ENCODE assay signal across 9 mouse cellular contexts in the genomic region with DNA sequence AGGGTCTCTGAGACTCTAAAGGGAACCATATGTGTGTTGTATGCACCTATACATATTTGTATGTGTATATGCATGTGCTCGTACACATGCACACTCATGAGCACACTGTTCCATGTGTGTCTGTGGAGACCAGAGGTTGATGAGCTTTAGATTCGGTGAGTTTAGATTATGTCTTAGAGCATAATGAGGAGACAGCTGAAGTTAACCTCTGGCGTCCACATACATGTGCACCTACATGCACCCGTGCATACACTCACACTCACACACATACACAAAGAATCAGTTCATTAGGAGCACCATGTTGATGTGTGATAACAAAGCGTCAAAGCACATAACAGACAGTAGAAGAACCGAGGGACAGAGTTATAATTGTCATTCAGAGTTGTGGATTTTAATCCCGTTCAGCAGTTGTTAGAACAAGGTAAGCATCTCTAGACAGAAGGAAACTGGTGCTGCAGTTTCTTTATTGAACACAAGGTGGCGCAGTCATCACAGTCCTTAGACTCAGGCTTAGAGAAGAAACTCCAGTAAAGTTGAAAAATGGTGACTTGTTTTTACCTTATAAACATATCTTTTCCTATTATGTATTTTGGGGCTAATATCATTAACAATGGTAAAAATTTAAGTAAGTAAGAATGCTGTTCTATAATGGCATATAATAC. TPM values are rescaled to one million over a fixed set of nuclear protein-coding genes. Genes with fewer than 3 reads are reported as not detected.
A peak's percentile ranks its signal among the peaks of the same experiment; 100 is the strongest.
DNase-seq lines count a peak whose midpoint lies in the region; ATAC-seq and TF ChIP-seq lines count a peak whose summit lies in the region.
"Had no signal": no experiment of that assay in that cellular context is flagged by ENCODE, and none has a peak within 500 bp of the region (broad histone marks: within the 10 kb centered on the region; RNA-seq: fewer than 3 reads in every experiment).

No protein-coding gene starts in this region.

- no peak overlapping the region for H3K4me3 ChIP-seq in liver, postnatal 0 days (ENCODE audit: low read depth, low read length)

- peak; percentile 79 for DNase-seq in CD4-positive, CD25-positive, alpha-beta regulatory T cell, adult 2 months (ENCODE audit: low read depth, low spot score)
- peak; percentile 72 for DNase-seq in R1 (ENCODE audit: low read depth, low spot score)
- peak; percentile 74 for DNase-seq in embryo, embryonic 10 days (ENCODE audit: low spot score)
- DNase-seq in heart, postnatal 14 days: peak; percentile 52 to 74
- DNase-seq in large intestine, adult 2 months (ENCODE audit: low read depth, low spot score): peak; percentile 33
- peak; percentile 66 for DNase-seq in liver, postnatal 0 days
- peak; percentile 43 for DNase-seq in ovary, postnatal 14 days (ENCODE audit: low spot score)
- peak; percentile 67 for DNase-seq in thymus, postnatal 4 days

- peaks cover 8% of the 10 kb centered on the region for H3K4me1 ChIP-seq in liver, postnatal 0 days (ENCODE audit: insufficient read depth)

- 0 out of 2 replicates have a peak, but pooled peaks have one; percentile 10 for ATAC-seq in liver, postnatal 0 days

- H3K36me3 ChIP-seq in liver, postnatal 0 days (replicated peaks; ENCODE audit: insufficient read depth, low read length): peaks cover 8% of the 10 kb centered on the region

- no peak overlapping the region for H3K27ac ChIP-seq in liver, postnatal 0 days (ENCODE audit: low read depth)

- peak; percentile 88 for TF ChIP-seq CTCF in liver, postnatal 0 days (IDR thresholded peaks at IDR 0.05; ENCODE audit: low read depth)

- no peaks in the 10 kb centered on the region for H3K9me3 ChIP-seq in liver, postnatal 0 days (ENCODE audit: low read length)

- intact Hi-C loops in heart, postnatal 14 days (cut with DNase I): loop anchor here (1.0 kb wide), 1 partner anchor 221 kb away; no protein-coding TSS in a partner anchor

- no peak for TF ChIP-seq EP300 in liver, postnatal 0 days (IDR thresholded peaks at IDR 0.05; ENCODE audit: low read depth)

- WGBS in large intestine, adult 2 months: 42% methylated on average over 8 of the region's 8 CpGs
- 47% methylated on average over 8 of the region's 8 CpGs for WGBS in liver, postnatal 0 days (ENCODE audit: insufficient replicate concordance)

- no peaks in the 10 kb centered on the region for H3K27me3 ChIP-seq in liver, postnatal 0 days (ENCODE audit: insufficient read depth, low read length)

- no peak overlapping the region for H3K4me2 ChIP-seq in liver, postnatal 0 days (ENCODE audit: low read depth, low read length)

- no peak overlapping the region for H3K9ac ChIP-seq in liver, postnatal 0 days (replicated peaks)

RNA-seq across cellular contexts. Expression of gene Cyb5r4, which starts 5.7 kb away (rescaled TPM):
- total RNA-seq in heart, postnatal 14 days (2021): 10 to 100 TPM; 26.3 to 29.0 TPM
- 17.5 and 17.7 TPM in 2 replicates for polyA plus RNA-seq in large intestine, adult 2 months (2012; rRNA removed)
- 30.4 and 30.5 TPM in 2 replicates for polyA plus RNA-seq in liver, postnatal 0 days (2015; fragmentation: Nextera tagmentation; extraction: Ambion mirVana)

RNA-seq across cellular contexts. Expression of gene Ripply2, which starts 12.2 kb away (rescaled TPM):
- total RNA-seq in heart, postnatal 14 days (2021): not detected
- polyA plus RNA-seq in large intestine, adult 2 months (2012; rRNA removed): not detected in 2 replicates
- not detected in 2 replicates for polyA plus RNA-seq in liver, postnatal 0 days (2015; fragmentation: Nextera tagmentation; extraction: Ambion mirVana)
- total RNA-seq: gastrocnemius, postnatal 4 days had no signal
